Mouse (Mus musculus) megakaryocyte, embryonic 14.5 days (primary cell): ENCODE measurements around the gene Irak3. TPM values are rescaled to one million over a fixed set of nuclear protein-coding genes. Genes with fewer than 3 reads are reported as not detected.

ENCODE experiments used
- H3K27me3 ChIP-seq: replicated peaks from 2 replicates; pipeline ENCODE3; 2012; ENCODE audit warnings: inconsistent platforms
- H3K36me3 ChIP-seq: replicated peaks from 2 replicates; pipeline ENCODE3; 2012; ENCODE audit warnings: low read length, inconsistent platforms, mixed read lengths
- H3K4me1 ChIP-seq: 2 replicates; pipeline ENCODE4 v1.6.1; 2012; ENCODE audit warnings: inconsistent platforms
- H3K4me3 ChIP-seq: replicated peaks from 2 replicates; pipeline ENCODE3; 2012; ENCODE audit warnings: moderate library complexity, mild to moderate bottlenecking, inconsistent platforms
- H3K9me3 ChIP-seq: 2 replicates; pipeline ENCODE4 v1.6.1; 2012; ENCODE audit warnings: inconsistent platforms
- FLI1 ChIP-seq: IDR thresholded peaks from 2 replicates; pipeline ENCODE4 v1.6.1; 2012; ENCODE audit warnings: low read length, inconsistent platforms, mixed read lengths
- GATA1 ChIP-seq: IDR thresholded peaks from 3 replicates; pipeline ENCODE4 v1.6.1; 2012; ENCODE audit warnings: mixed read lengths, low read length, inconsistent platforms, borderline replicate concordance
- polyA plus RNA-seq: library from polyadenylated mRNA; stranded (reverse); fragments of >175 nt; gene quantifications from 2 replicates; pipeline ENCODE4 v1.2.3, GENCODE M21; 2012; ENCODE audit warnings: low replicate concordance; ENCODE audit not compliant: insufficient read depth

Gene Irak3
- polyA plus RNA-seq, 1 experiment: 4.9 TPM

DNA sequence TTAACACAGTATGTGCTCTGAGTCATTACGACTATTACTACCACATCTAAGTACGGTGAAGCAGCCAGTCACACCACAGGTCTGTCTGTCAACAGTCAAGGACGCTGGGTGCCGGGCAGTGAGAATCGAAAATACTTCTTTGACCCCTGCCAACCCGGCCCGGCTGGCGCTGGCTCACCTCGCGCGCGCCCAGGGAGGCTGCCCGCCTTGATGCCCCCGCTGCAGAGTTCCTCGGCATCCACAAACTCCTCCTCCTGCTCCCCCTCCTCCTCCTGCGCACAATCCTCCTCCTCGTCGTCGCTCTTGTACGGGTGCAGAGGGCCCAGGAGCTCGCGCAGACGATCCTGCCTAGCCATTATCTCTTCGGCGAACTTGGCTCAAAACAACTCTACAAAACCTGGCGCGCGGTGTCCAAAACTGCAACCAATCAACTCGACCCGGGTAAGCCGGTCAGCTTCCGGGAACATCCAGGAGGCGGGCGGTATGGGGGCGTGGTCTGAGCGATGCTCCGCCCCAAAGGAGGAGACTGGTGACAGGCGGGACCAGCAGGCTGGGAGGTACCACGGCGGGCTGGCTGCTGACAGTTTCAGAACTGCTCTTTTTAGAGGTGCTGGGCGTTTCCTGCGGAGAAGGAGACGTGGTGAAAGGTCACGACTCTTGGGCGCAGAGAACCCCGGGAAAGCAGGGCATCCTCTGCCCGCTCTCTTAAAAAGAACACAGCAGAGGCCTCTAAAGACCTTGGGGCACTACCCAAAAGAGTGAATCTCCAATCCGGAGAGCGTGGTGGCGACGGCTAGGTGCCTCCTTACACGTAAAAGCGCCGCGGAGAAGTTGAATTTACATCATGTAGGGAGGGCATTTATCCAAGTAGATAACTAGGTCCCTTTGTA lies 89.2 kb downstream of the Irak3 start, which contains the start of gene Helb:
Gene Helb, minus strand, starts transcription at position 481 of the 890 bp plus-strand sequence.
- Histone ChIP-seq H3K4me1 (peaks cover 18% of the 10 kb centered on the region), H3K4me3 (peak within 1 kb of the TSS; percentile 99), H3K9me3 (peaks cover 6% of the 10 kb centered on the region; the same call in 1 of the 2 replicates), H3K27me3 (no peaks in the 10 kb centered on the region), H3K36me3 (peaks cover 42% of the 10 kb centered on the region)
- TF ChIP-seq GATA1 (no peak), FLI1 (no peak)

DNA sequence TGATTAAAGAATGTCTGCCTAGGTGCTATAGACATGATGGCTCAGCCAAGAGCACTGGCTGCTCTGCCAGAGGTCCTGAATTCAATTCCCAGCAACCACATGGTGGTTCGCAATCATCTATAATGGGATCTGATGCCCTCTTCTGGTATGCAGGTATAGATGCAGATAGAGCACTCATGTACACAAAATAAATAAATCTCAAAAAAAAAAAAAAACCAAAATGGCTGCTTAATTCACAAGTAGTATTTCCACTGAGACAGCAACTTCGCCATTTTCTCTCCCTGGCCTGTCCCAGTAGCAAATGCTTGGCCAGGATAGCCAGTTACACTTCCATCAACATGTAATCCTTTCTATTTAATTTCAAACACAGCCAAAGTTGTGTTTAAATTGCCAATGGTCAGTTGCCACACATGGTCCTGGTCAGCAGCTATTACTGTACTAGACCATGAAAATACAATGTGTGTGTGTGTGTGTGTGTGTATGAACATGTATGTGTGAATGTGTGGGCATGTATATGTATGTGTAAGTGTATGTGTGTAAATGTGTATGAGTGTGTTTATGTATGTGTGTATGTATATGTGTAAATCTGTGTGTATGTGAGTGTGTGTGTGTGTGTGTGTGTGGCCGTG lies 90.1 kb downstream of the Irak3 start:
- Histone ChIP-seq H3K36me3 (peaks cover 51% of the 10 kb centered on the region), H3K27me3 (no peaks in the 10 kb centered on the region), H3K4me3 (peak overlapping the region; percentile 99), H3K9me3 (peaks cover 6% of the 10 kb centered on the region; the same call in 1 of the 2 replicates), H3K4me1 (peaks cover 18% of the 10 kb centered on the region)
- TF ChIP-seq FLI1 (no peak), GATA1 (no peak)

DNA sequence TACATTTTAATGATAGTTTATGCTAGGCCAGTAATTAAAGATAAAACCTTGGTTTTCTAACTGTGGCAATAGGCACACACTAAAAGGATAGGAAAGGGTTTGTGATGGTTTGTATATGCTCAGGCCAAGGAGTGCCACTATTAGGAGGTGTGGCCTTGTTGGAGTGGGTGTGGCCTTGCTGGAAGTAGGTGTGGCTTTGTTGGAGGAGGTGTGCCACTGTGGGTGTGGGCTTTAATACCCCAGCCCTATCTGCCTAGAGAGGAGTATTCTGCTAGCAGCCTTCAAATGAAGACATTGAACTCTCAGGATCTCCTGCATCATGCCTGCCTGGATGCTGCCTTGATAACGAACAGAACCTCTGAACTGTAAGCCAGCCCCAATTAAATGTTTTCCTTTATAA lies 101.1 kb downstream of the Irak3 start:
- Histone ChIP-seq H3K4me3 (no peak overlapping the region), H3K36me3 (peaks cover 97% of the 10 kb centered on the region), H3K9me3 (no peaks in the 10 kb centered on the region), H3K4me1 (peaks cover 15% of the 10 kb centered on the region), H3K27me3 (no peaks in the 10 kb centered on the region)
- TF ChIP-seq FLI1 (no peak), GATA1 (no peak)

DNA sequence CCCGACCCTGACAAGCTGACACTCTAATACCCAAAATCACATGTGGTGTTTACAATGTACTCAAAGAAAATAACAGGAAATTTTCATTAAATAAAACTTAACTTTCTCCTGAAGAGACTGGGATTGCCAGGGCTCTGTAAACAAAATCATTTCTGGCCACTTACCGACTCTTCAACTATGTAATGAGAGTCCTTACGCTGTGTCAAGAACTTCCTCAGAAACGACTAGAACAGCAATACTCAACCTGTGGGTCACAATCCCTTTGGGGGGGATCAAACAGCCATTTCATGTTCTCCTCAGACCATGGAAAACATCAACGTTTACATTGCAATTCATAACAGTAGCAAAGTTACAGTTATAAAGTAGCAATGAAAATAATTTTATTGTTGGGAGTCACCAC lies 104.4 kb downstream of the Irak3 start:
- no peak for TF ChIP-seq GATA1
- TF ChIP-seq FLI1: no peak
- Histone ChIP-seq H3K27me3 (no peaks in the 10 kb centered on the region), H3K36me3 (peaks cover 98% of the 10 kb centered on the region), H3K4me3 (no peak overlapping the region), H3K4me1 (no peaks in the 10 kb centered on the region; the same call in 1 of the 2 replicates), H3K9me3 (no peaks in the 10 kb centered on the region)

DNA sequence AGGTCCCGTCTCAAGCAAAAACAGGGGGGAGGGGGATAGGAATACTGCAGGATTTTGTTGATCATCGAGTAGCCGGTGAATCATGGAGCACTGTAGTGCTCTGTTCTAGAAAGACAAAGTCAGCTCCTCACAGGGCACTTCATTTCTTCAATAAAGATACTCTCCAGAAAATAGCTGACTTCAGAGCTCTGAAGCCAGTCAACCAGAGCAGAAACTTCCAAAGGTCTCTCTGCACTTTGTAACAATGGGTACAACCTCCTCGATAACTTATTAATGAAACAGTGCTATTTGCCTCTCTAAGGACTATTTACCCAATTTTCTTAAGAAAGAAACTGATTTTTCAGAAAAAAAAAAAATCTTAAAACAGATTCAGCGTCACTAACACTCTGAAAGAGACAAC lies 106.2 kb downstream of the Irak3 start:
- Histone ChIP-seq H3K9me3 (no peaks in the 10 kb centered on the region), H3K27me3 (no peaks in the 10 kb centered on the region), H3K4me1 (no peaks in the 10 kb centered on the region; the same call in 1 of the 2 replicates), H3K36me3 (peaks cover 98% of the 10 kb centered on the region), H3K4me3 (no peak overlapping the region)
- TF ChIP-seq FLI1: no peak
- TF ChIP-seq GATA1: no peak

DNA sequence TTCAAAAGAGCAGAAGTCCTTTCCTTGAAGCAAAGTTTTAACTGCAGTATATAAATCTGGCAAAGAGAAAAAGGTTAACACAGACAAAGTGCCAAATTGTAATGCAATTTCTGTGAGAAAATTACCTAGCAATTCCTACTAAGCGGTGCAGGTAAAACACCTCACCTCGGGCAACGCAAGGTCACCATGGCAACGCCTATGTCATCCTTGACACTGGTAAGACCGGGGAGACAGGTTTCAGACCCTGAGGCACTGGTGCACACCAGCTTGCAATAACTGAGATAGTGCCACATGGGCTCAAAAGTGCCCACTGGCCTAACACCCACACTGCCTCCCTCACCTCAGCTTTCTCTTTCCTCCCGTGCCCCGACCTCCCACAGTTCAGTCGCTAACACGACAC lies 106.8 kb downstream of the Irak3 start:
- H3K4me1 ChIP-seq: no peaks in the 10 kb centered on the region
- H3K36me3 ChIP-seq: peaks cover 97% of the 10 kb centered on the region
- H3K9me3 ChIP-seq: no peaks in the 10 kb centered on the region
- TF ChIP-seq GATA1 (no peak), FLI1 (no peak)
- H3K27me3 ChIP-seq: no peaks in the 10 kb centered on the region
- no peak overlapping the region for H3K4me3 ChIP-seq

DNA sequence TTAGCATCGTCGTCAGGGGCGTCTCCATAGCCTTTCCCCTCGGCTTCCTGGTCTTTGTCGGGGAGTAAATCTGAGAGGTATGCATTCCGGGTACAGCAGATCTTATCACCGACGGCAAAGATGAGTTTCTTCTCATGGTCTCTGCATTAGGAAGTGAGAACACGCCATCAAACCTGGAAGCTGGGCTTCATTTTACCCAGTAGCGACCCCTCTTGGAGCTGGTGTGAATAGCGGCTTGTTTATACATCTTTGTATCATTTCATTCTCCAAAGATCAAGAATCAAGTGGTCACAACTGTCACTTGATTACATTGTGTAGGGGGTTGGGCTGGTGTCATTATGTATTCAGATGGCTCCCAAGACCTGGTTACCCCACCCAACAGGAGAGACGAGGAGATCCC lies 109.4 kb downstream of the Irak3 start:
- peaks cover 99% of the 10 kb centered on the region for H3K36me3 ChIP-seq
- no peaks in the 10 kb centered on the region for H3K4me1 ChIP-seq
- no peaks in the 10 kb centered on the region for H3K27me3 ChIP-seq
- H3K4me3 ChIP-seq: no peak overlapping the region
- no peak for TF ChIP-seq FLI1
- no peak for TF ChIP-seq GATA1
- H3K9me3 ChIP-seq: no peaks in the 10 kb centered on the region

Other genes with a start within 250 kb of the Irak3 start
- 0.60 and 4.5 TPM in 2 replicates for gene Helb, start 89.1 kb downstream of the Irak3 start, polyA plus RNA-seq
- gene Tmbim4, start 540 bp downstream of the Irak3 start, polyA plus RNA-seq: 300 and 458 TPM in 2 replicates
- 21.5 and 123 TPM in 2 replicates for gene Llph, start 24.9 kb upstream of the Irak3 start, polyA plus RNA-seq